Mouse (Mus musculus) midbrain, embryonic 14.5 days (tissue): ENCODE measurements around the gene Gm4756. TPM values are rescaled to one million over a fixed set of nuclear protein-coding genes. Genes with fewer than 3 reads are reported as not detected.
"Not testable (repeated sequence)": the region's sequence is repeated elsewhere in the genome, so short reads cannot be mapped to it uniquely, and the experiment has no call there.

Source experiments
- ATAC-seq: fragments of 200-750 bp; cut with Nextera tagmentation; 2 replicates; pipeline ENCODE4 v1.8.0; 2017; ENCODE audit warnings: moderate number of reproducible peaks, moderate library complexity; ENCODE audit not compliant: low FRiP score, low TSS enrichment
- DNase-seq: peaks from one replicate; pipeline ENCODE4 v3.0.0-alpha.2; 2015
- H3K27ac ChIP-seq: fragments of 300-500 bp; sonication (generic); replicated peaks from 2 replicates; pipeline ENCODE4 v1.5.1; 2014; ENCODE audit warnings: mild to moderate bottlenecking, low read depth, low read length, moderate library complexity
- H3K27me3 ChIP-seq: fragments of 300-500 bp; sonication (generic); 2 replicates; pipeline ENCODE4 v1.6.1; 2014; ENCODE audit warnings: low read length, control low read depth, mixed read lengths; ENCODE audit not compliant: control insufficient read depth, insufficient read depth
- H3K36me3 ChIP-seq: fragments of 300-500 bp; sonication (generic); 2 replicates; pipeline ENCODE4 v1.6.1; 2014; ENCODE audit warnings: low read length, control low read depth; ENCODE audit not compliant: control insufficient read depth, insufficient read depth
- H3K4me1 ChIP-seq: fragments of 300-500 bp; sonication (generic); 2 replicates; pipeline ENCODE4 v1.6.1; 2014; ENCODE audit warnings: mild to moderate bottlenecking, antibody characterized with exemption, low read length, control low read depth; ENCODE audit not compliant: control insufficient read depth, insufficient read depth
- H3K4me2 ChIP-seq: fragments of 300-500 bp; sonication (generic); 2 replicates; pipeline ENCODE4 v1.6.1; 2014; ENCODE audit warnings: mild to moderate bottlenecking, low read length, moderate library complexity
- H3K4me3 ChIP-seq: fragments of 300-500 bp; sonication (generic); replicated peaks from 2 replicates; pipeline ENCODE4 v1.5.1; 2014; ENCODE audit warnings: low read depth, low read length
- H3K9ac ChIP-seq: fragments of 300-500 bp; sonication (generic); replicated peaks from 2 replicates; pipeline ENCODE4 v1.6.1; 2014; ENCODE audit warnings: mild to moderate bottlenecking, low read length, moderate library complexity
- H3K9me3 ChIP-seq: fragments of 300-500 bp; sonication (generic); 2 replicates; pipeline ENCODE4 v1.6.1; 2016; ENCODE audit warnings: low read length, control low read depth, mixed read lengths; ENCODE audit not compliant: control insufficient read depth
- WGBS: fragments of 180-500 bp; shearing (Covaris S2); extraction: QIAGEN DNeasy Blood & Tissue Kit; methylation state at CpG from one replicate; pipeline ENCODE4 v1.1.7; 2014; 5-methylcytosine and 5-hydroxymethylcytosine counted together
- polyA plus RNA-seq: library from polyadenylated mRNA; unstranded; fragments of >200 nt; fragmentation: Nextera tagmentation; extraction: Ambion mirVana; gene quantifications from 2 replicates; pipeline ENCODE4 v1.2.1, GENCODE M21; 2014

Gene Gm4756
- not detected in 2 replicates for polyA plus RNA-seq

DNA sequence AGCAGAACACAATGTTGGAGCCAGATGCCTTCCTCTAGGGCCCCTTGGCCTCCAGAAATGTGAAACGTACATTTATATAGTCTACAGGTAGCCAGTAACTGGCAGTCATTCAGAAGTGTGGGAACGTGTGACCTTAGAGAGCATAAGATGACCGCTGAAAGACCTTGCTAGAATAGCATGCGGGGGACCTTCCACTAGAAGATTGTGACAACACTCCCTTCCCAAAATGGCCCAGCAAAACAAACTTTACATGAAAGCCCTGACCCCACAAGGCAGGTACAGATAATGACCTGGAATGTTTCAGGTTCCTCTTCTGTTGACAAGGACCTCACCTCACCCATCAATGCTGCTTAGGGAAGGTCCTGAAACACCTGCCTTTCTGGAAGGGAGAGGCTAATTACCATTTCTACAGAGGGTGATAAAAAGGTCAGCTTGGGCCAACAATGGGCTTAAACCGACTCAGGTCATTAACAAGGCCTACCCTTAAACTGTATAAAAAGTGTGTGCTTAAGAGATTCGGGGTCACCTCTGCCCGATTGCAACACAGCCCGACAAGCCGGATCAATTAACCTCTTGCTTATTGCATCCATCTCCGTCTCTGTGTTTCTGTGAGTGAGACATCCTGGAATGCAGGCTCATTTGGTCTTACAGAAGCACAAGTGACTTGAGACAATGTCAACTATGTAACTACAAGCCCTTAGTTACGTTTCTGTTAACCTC is at the start of gene Gm4756:
Gene Gm4756, minus strand, starts transcription at position 51 of the 720 bp plus-strand sequence.
- Histone ChIP-seq H3K4me3 (no peak within 1 kb of the TSS), H3K4me1 (no peaks in the 10 kb centered on the region), H3K9ac (no peak within 1 kb of the TSS), H3K9me3 (no peaks in the 10 kb centered on the region; the same call in 1 of the 2 replicates), H3K36me3 (no peaks in the 10 kb centered on the region), H3K27ac (no peak within 1 kb of the TSS), H3K4me2 (no peak within 1 kb of the TSS), H3K27me3 (no peaks in the 10 kb centered on the region)
- ATAC-seq: no peak
- no peak for DNase-seq
- WGBS: 89% methylated on average over 11 of the region's 11 CpGs

DNA sequence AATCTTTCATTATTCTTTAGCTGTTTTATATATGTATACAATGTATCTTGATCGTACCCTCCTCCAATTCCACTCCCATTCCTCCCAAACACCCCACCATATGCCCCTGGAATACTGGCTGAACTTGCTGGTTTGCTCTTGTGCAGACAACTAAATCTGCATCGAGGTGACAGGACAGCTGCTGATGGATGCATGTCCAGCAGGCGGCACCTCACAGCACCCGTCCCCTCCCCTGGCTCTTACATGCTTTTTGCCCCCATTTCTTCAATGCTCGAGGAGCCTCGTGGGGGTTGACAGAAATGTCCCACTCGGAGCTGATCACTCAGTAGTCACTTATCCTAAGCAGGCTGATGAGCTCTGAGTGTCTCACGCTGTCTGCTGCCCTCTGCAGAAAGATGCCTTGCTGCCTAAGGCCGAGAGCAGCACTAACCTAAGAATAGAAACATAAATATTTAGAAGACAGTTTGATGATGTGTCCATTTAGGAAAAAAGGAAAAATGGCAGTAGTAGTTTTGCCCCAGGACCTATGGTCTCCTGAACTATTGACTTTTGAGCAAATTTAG is 45.5 kb upstream of the Gm4756 start:
- H3K9ac ChIP-seq: no peak overlapping the region
- H3K27me3 ChIP-seq: no peaks in the 10 kb centered on the region
- DNase-seq (no peak), ATAC-seq (no peak)
- no peak overlapping the region for H3K27ac ChIP-seq
- no peak overlapping the region for H3K4me3 ChIP-seq
- H3K9me3 ChIP-seq: no peaks in the 10 kb centered on the region
- no peaks in the 10 kb centered on the region for H3K4me1 ChIP-seq
- no peaks in the 10 kb centered on the region for H3K36me3 ChIP-seq
- 54% methylated on average over 9 of the region's 9 CpGs for WGBS
- no peak overlapping the region for H3K4me2 ChIP-seq

DNA sequence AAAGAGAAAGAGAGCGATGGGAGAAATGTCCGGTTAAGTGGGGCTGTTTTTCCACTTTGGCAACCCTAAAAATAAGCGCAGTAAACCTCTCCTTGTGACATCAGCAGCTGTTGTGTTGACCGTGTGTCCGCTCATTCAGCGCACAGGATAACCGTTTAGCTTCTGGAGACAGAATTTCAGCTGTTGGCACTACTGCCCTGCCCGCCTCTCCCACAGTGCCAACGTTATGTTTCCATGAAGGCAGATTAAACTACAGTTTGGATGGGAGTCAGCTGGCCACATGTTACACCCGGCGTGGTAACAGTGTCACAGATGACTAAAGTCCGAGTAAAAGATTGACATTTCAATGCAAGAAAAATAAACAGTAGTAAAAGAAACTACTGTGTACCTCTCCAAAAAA is 45.0 kb upstream of the Gm4756 start:
- Histone ChIP-seq H3K4me2 (no peak overlapping the region), H3K9ac (no peak overlapping the region), H3K27ac (no peak overlapping the region), H3K36me3 (no peaks in the 10 kb centered on the region), H3K27me3 (no peaks in the 10 kb centered on the region), H3K4me1 (no peaks in the 10 kb centered on the region), H3K9me3 (no peaks in the 10 kb centered on the region), H3K4me3 (no peak overlapping the region)
- ATAC-seq (no peak), DNase-seq (no peak)
- WGBS: 81% methylated on average over 12 of the region's 12 CpGs

DNA sequence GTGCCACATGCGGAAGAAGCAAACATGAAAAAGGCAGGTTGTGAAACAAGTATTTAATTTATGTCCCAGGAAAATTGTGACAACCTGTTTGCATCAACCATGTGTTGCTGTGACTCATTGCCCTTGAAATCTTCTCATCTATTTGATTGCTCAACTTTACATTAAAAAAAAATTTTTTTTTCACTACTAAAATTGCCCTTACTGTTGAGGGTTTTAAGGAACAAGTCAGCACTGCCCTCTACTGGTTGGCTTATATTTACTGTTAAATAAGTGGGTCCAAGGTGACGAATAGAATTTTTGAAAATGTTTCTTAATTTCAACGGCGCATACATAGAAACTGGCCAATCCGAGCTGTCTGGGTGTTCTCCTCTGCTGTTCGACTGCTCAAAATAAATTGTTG is 44.4 kb upstream of the Gm4756 start:
- DNase-seq (peak; percentile 84), ATAC-seq (no peak)
- Histone ChIP-seq H3K27ac (no peak overlapping the region), H3K9me3 (no peaks in the 10 kb centered on the region), H3K4me3 (no peak overlapping the region), H3K4me1 (no peaks in the 10 kb centered on the region), H3K27me3 (no peaks in the 10 kb centered on the region), H3K36me3 (no peaks in the 10 kb centered on the region), H3K9ac (no peak overlapping the region), H3K4me2 (no peak overlapping the region)
- WGBS: 45% methylated on average over 6 of the region's 6 CpGs

DNA sequence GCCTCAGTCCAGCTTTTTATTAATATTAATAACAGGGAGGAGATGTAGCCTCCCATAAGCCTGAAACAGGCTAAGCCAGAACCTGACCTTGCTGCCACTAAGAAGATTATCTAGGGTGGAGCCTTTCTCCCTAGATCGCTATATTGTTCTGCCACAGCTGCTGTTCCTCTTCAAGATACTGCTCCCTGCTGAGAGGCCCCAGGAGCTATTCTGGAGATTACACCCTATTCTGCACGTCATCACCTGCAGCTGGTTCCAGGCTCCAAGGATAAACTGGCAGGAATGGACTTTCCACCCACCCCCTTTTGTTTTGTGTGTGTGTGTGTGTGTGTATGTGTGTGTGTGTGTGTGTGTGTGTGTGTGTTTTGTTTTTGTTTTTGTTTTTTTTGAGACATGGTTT is 38.8 kb upstream of the Gm4756 start:
- H3K36me3 ChIP-seq, H3K9me3 ChIP-seq, H3K27me3 ChIP-seq, H3K4me1 ChIP-seq, ATAC-seq, H3K4me2 ChIP-seq, DNase-seq, H3K27ac ChIP-seq, H3K4me3 ChIP-seq, H3K9ac ChIP-seq: not testable (repeated sequence)
- WGBS: 7% methylated on average over 2 of the region's 2 CpGs

DNA sequence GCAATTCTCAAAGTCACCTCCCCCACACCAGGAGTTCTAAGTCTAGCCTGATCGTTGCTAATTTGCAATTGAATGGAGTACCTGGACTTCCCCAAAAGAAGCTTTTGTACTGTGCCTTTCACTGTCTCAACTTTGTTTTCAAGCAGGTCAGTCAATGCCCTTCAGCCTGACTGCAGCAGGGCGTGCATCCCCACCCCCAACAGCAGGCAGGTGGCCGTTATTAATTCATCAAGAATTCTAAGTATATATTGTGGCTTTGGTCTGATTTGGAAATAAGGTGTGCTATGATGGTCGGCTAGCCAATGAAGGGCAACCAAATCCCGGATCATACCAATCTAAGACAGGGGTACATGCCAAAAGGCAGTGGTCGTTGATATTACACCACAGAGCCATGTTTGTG is 38.3 kb upstream of the Gm4756 start:
- H3K4me1 ChIP-seq, H3K9me3 ChIP-seq, H3K9ac ChIP-seq, H3K36me3 ChIP-seq, H3K27me3 ChIP-seq, DNase-seq, H3K27ac ChIP-seq, ATAC-seq, H3K4me2 ChIP-seq, H3K4me3 ChIP-seq: not testable (repeated sequence)
- WGBS: 6% methylated on average over 6 of the region's 6 CpGs

DNA sequence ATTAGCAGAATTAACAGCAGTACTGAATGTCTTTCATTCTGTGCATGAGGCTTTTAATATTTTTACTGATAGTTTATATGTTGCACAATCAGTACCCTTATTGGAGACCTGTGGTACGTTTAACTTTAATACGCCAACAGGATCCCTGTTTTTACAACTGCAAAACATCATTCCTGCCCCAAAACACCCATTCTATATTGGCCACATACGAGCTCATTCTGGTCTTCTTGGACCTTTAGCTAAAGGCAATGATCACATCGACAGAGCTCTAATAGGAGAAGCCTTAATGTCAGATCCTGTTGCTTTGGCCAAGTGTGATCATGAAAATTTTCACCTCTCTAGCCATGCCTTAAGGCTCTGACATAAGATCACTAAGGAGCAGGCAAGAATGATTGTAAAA is 37.1 kb upstream of the Gm4756 start:
- 83% methylated on average over 4 of the region's 4 CpGs for WGBS
- H3K4me2 ChIP-seq, H3K27ac ChIP-seq, DNase-seq, H3K36me3 ChIP-seq, H3K4me1 ChIP-seq, H3K9me3 ChIP-seq, H3K9ac ChIP-seq, H3K4me3 ChIP-seq, ATAC-seq, H3K27me3 ChIP-seq: not testable (repeated sequence)

DNA sequence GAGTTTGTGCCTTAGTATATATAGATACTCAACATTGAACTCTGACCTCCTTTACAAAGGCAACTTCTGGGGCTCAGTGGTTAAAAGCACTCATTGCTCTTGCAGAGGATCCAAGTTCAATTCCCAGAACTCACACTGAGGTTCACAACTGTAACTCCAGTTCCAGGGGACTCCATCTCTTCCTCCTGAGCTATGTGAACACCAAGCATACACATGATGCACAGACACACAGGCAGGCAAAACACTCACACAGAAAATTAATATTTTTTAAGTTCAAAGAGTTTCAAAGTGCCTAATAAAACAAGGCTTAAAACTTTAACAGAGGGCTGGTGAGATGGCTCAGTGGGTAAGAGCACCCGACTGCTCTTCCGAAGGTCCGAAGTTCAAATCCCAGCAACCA is 34.2 kb upstream of the Gm4756 start:
- no peak for ATAC-seq
- no peak overlapping the region for H3K4me2 ChIP-seq
- 96% methylated on average over 3 of the region's 3 CpGs for WGBS

More for the DNA sequence above, 34.2 kb upstream of the Gm4756 start:
- Histone ChIP-seq H3K9ac (no peak overlapping the region), H3K9me3 (no peaks in the 10 kb centered on the region), H3K36me3 (no peaks in the 10 kb centered on the region), H3K4me3 (no peak overlapping the region), H3K4me1 (no peaks in the 10 kb centered on the region), H3K27ac (no peak overlapping the region), H3K27me3 (no peaks in the 10 kb centered on the region)
- DNase-seq: no peak
